Mouse (Mus musculus): ENCODE results near the gene Ube2o.

DNA sequence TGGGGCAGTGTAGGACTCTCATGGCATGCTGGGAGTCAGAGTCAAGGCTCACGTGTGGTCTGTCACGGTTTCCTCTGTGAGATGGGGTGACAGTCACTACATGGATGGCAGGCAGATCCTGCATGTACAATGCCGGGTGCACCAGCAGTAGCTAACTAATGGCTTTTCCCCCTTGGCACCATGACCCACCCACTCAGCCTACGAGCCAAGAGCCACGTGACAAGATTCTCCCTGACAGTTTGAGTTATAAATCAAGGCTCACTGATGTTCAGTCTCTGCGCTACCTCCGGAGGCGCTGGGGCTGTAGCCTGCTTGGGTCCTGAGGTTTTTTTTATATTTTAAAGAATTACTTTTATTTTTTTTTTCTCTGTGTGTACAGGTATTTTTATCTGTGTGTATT is 38.3 kb upstream of the Ube2o start:
- TF ChIP-seq CTCF (IDR thresholded peaks at IDR 0.05; ENCODE audit: control insufficient read depth, insufficient read depth, low read length): no peak
- no peak for TF ChIP-seq POLR2A (IDR thresholded peaks at IDR 0.05; ENCODE audit: borderline replicate concordance, control insufficient read depth, low read depth, low read length)

Data from bone marrow, adult 2 months (tissue).